Mouse (Mus musculus): ENCODE results near the gene Synpo2. TPM values are rescaled to one million over a fixed set of nuclear protein-coding genes. Genes with fewer than 3 reads are reported as not detected.

Synpo2 gene
- 31.2 and 36.8 TPM in 2 replicates for polyA plus RNA-seq (2015; fragmentation: Nextera tagmentation; extraction: Ambion mirVana)

- ATAC-seq, result peak; percentile 89
- WGBS, result under 1% methylated on average over 20 of the region's 20 CpGs
- Histone ChIP-seq H3K9ac (peak within 1 kb of the TSS; percentile 52), H3K4me3 (replicated peaks) (peak within 1 kb of the TSS; percentile 55), H3K9me3 (no peaks in the 10 kb centered on the region), H3K4me1 (replicated peaks) (0 out of 2 replicates have a peak, but pooled peaks cover 3% of the 10 kb centered on the region), H3K36me3 (peaks cover 4% of the 10 kb centered on the region; the same call in 1 of the 2 replicates), H3K27ac (peak within 1 kb of the TSS; percentile 38), H3K4me2 (replicated peaks) (peak within 1 kb of the TSS; percentile 73), H3K27me3 (replicated peaks) (no peaks in the 10 kb centered on the region)
These were observed at the start of gene Synpo2 for GRCm38 (mm10) chr3:123235921-123236320. TSS of gene Synpo2 (minus strand) at chr3:123236149.

GRCm38 (mm10) chr3:123285649-123286048 lies 49.7 kb upstream of the Synpo2 start:
- Histone ChIP-seq H3K9me3 (no peaks in the 10 kb centered on the region), H3K4me2 (replicated peaks) (no peak overlapping the region), H3K9ac (no peak overlapping the region), H3K36me3 (peaks cover 13% of the 10 kb centered on the region), H3K27ac (no peak overlapping the region), H3K27me3 (replicated peaks) (no peaks in the 10 kb centered on the region), H3K4me3 (replicated peaks) (no peak overlapping the region), H3K4me1 (replicated peaks) (peaks cover 2% of the 10 kb centered on the region; the same call in 1 of the 2 replicates)
- no peak for ATAC-seq

- H3K27ac ChIP-seq, result no peak overlapping the region
- H3K36me3 ChIP-seq, result peaks cover 18% of the 10 kb centered on the region
- no peaks in the 10 kb centered on the region for H3K27me3 ChIP-seq (replicated peaks)
- H3K9me3 ChIP-seq, result no peaks in the 10 kb centered on the region
- no peaks in the 10 kb centered on the region; the same call in 1 of the 2 replicates for H3K4me1 ChIP-seq (replicated peaks)
- no peak overlapping the region for H3K9ac ChIP-seq
- H3K4me3 ChIP-seq (replicated peaks), result no peak overlapping the region
- ATAC-seq, result no peak
- no peak overlapping the region for H3K4me2 ChIP-seq (replicated peaks)
- 96% methylated on average over 5 of the region's 5 CpGs for WGBS
These were observed 48.3 kb upstream of the Synpo2 start for GRCm38 (mm10) chr3:123284284-123284683.

- Histone ChIP-seq H3K4me3 (replicated peaks) (no peak overlapping the region), H3K4me1 (replicated peaks) (no peaks in the 10 kb centered on the region; the same call in 1 of the 2 replicates), H3K27me3 (replicated peaks) (no peaks in the 10 kb centered on the region), H3K27ac (no peak overlapping the region), H3K4me2 (replicated peaks) (no peak overlapping the region), H3K36me3 (peaks cover 18% of the 10 kb centered on the region), H3K9ac (no peak overlapping the region), H3K9me3 (no peaks in the 10 kb centered on the region)
- peak; percentile 88 for ATAC-seq
- WGBS, result 84% methylated on average over 12 of the region's 12 CpGs
These were observed 47.1 kb upstream of the Synpo2 start for GRCm38 (mm10) chr3:123282866-123283615.

- H3K4me3 ChIP-seq (replicated peaks), result peak overlapping the region; percentile 73
- H3K36me3 ChIP-seq, result peaks cover 18% of the 10 kb centered on the region
- under 1% methylated on average over 25 of the region's 25 CpGs for WGBS
These were observed 31.8 kb upstream of the Synpo2 start for GRCm38 (mm10) chr3:123267741-123268201.

GRCm38 (mm10) chr3:123266753-123267651 lies 31.1 kb upstream of the Synpo2 start, which contains the start of gene Sec24d:
TSS of gene Sec24d (plus strand) at chr3:123267455.
- peak; percentile 95 for ATAC-seq
- no peaks in the 10 kb centered on the region; the same call in 1 of the 2 replicates for H3K4me1 ChIP-seq (replicated peaks)
- H3K9ac ChIP-seq, result peak within 1 kb of the TSS; percentile 79
- WGBS, result 2% methylated on average over 68 of the region's 68 CpGs
- no peaks in the 10 kb centered on the region for H3K9me3 ChIP-seq
- H3K4me3 ChIP-seq (replicated peaks), result peak within 1 kb of the TSS; percentile 73
- peaks cover 15% of the 10 kb centered on the region; the same call in 1 of the 2 replicates for H3K36me3 ChIP-seq
- H3K27me3 ChIP-seq (replicated peaks), result no peaks in the 10 kb centered on the region
- H3K27ac ChIP-seq, result peak within 1 kb of the TSS; percentile 72
- H3K4me2 ChIP-seq (replicated peaks), result peak within 1 kb of the TSS; percentile 73

More at GRCm38 (mm10) chr3:123267741-123268201, 31.8 kb upstream of the Synpo2 start:
- Histone ChIP-seq H3K9ac (peak overlapping the region; percentile 79), H3K27me3 (replicated peaks) (no peaks in the 10 kb centered on the region), H3K9me3 (no peaks in the 10 kb centered on the region), H3K27ac (peak overlapping the region; percentile 72), H3K4me2 (replicated peaks) (peak overlapping the region; percentile 73), H3K4me1 (replicated peaks) (no peaks in the 10 kb centered on the region; the same call in 1 of the 2 replicates)
- peak; percentile 76 for ATAC-seq

- WGBS, result 46% methylated on average over 6 of the region's 6 CpGs
- H3K27ac ChIP-seq, result no peak overlapping the region
- H3K36me3 ChIP-seq, result no peaks in the 10 kb centered on the region
- no peaks in the 10 kb centered on the region for H3K27me3 ChIP-seq (replicated peaks)
- no peaks in the 10 kb centered on the region; the same call in 1 of the 2 replicates for H3K4me1 ChIP-seq (replicated peaks)
- peak overlapping the region; percentile 24 for H3K4me3 ChIP-seq (replicated peaks)
- H3K4me2 ChIP-seq (replicated peaks), result peak overlapping the region; percentile 34
- H3K9me3 ChIP-seq, result no peaks in the 10 kb centered on the region
- no peak for ATAC-seq
- 0 out of 2 replicates have a peak overlapping the region, but pooled peaks have one; percentile 21 for H3K9ac ChIP-seq
These were observed 28.8 kb upstream of the Synpo2 start for GRCm38 (mm10) chr3:123264706-123265105.

GRCm38 (mm10) chr3:123258709-123259108 lies 22.8 kb upstream of the Synpo2 start:
- ATAC-seq, result no peak
- Histone ChIP-seq H3K9me3 (no peaks in the 10 kb centered on the region), H3K4me3 (replicated peaks) (no peak overlapping the region), H3K27me3 (replicated peaks) (no peaks in the 10 kb centered on the region), H3K4me1 (replicated peaks) (no peaks in the 10 kb centered on the region), H3K9ac (no peak overlapping the region), H3K36me3 (no peaks in the 10 kb centered on the region), H3K27ac (no peak overlapping the region), H3K4me2 (replicated peaks) (no peak overlapping the region)
- 73% methylated on average over 4 of the region's 4 CpGs for WGBS

- Histone ChIP-seq H3K9ac (no peak overlapping the region), H3K9me3 (no peaks in the 10 kb centered on the region), H3K27ac (no peak overlapping the region), H3K4me2 (replicated peaks) (no peak overlapping the region), H3K36me3 (no peaks in the 10 kb centered on the region), H3K4me3 (replicated peaks) (no peak overlapping the region), H3K4me1 (replicated peaks) (no peaks in the 10 kb centered on the region), H3K27me3 (replicated peaks) (no peaks in the 10 kb centered on the region)
- no peak for ATAC-seq
- WGBS, result 77% methylated on average over 11 of the region's 11 CpGs
These were observed 20.5 kb upstream of the Synpo2 start for GRCm38 (mm10) chr3:123256181-123257101.

- Histone ChIP-seq H3K27ac (no peak overlapping the region), H3K4me2 (replicated peaks) (no peak overlapping the region), H3K27me3 (replicated peaks) (no peaks in the 10 kb centered on the region), H3K4me3 (replicated peaks) (no peak overlapping the region), H3K4me1 (replicated peaks) (no peaks in the 10 kb centered on the region), H3K36me3 (no peaks in the 10 kb centered on the region), H3K9me3 (no peaks in the 10 kb centered on the region), H3K9ac (no peak overlapping the region)
- ATAC-seq, result no peak
- 21% methylated on average over 4 of the region's 4 CpGs for WGBS
These were observed 9.7 kb upstream of the Synpo2 start for GRCm38 (mm10) chr3:123245646-123246045.

- no peak overlapping the region for H3K4me3 ChIP-seq (replicated peaks)
- no peak overlapping the region for H3K9ac ChIP-seq
- H3K27ac ChIP-seq, result no peak overlapping the region
- H3K27me3 ChIP-seq (replicated peaks), result no peaks in the 10 kb centered on the region
- H3K36me3 ChIP-seq, result no peaks in the 10 kb centered on the region
- no peak for ATAC-seq
- no peaks in the 10 kb centered on the region for H3K4me1 ChIP-seq (replicated peaks)
- H3K4me2 ChIP-seq (replicated peaks), result no peak overlapping the region
- no peaks in the 10 kb centered on the region for H3K9me3 ChIP-seq
- WGBS, result 65% methylated on average over 5 of the region's 5 CpGs
These were observed 8.4 kb upstream of the Synpo2 start for GRCm38 (mm10) chr3:123244376-123244775.
